Mouse (Mus musculus): ENCODE results near the gene Dus1l. TPM values are rescaled to one million over a fixed set of nuclear protein-coding genes. Genes with fewer than 3 reads are reported as not detected.
A peak's percentile ranks its signal among the peaks of the same experiment; 100 is the strongest.
"Not testable (repeated sequence)": the region's sequence is repeated elsewhere in the genome, so short reads cannot be mapped to it uniquely, and the experiment has no call there.

Dus1l gene
- polyA plus RNA-seq, 1 experiment, result 39.1 TPM

DNA sequence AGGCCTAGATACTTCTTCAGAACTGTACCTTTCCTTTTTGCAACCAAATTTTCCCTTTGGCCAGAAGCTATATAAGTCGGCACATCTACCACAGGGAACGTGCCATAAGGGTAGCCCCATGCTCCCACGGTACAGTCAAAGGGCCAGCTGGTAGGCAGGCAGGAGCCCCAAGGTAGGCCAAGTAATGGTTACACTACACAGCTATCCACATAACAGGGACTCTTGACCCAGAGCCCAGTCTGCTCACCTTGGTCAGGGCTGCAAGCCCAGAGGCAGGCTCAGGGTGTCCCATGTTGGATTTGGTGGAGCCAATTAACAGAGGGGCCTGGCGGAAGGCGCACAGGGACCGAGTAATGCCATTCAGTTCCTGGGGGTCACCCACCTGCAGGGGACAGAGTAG is 23.4 kb upstream of the Dus1l start:
- peak; percentile 17 for DNase-seq (ENCODE audit: low spot score)

DNA sequence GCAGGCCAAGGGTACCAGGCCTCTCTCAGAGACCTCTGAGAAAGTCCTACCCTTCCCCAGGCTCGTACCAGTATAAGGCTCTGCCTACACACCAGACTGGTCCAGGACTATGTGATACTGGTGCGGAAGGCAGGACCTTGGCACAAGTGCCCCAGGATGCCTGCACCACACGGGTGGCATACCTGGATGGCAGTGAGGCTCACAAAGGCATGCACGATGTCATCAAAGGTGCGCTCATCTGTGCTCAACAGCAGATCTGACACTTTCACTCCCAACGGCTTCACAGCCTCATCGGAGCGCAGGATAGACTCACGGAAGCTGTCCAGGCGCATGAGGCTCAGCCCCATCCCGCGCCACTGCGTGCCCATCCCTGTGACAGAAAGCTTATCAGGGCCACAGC is 22.0 kb upstream of the Dus1l start:
- DNase-seq (ENCODE audit: low spot score), result peak; percentile 19

DNA sequence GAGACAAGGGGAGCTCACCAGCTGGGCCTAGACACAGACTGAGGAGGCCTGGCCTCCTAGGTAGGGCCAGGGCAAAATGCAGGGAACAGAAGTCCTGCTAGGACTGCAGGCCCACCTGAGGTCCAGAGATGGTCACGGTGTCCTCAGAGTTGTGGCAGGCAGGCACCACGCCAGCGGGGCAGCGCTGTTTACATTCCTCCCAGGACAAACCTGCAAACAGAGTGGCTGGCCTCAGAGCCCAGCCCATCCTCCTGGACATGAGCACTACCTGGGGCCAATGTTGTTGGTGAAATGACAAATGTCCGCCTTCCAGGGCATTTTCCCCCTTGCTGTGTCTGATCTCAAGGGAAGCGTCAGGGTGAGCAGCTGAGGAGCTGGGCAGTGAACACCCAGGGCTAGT is 21.2 kb upstream of the Dus1l start:
- peak; percentile 21 for DNase-seq (ENCODE audit: low spot score)

DNA sequence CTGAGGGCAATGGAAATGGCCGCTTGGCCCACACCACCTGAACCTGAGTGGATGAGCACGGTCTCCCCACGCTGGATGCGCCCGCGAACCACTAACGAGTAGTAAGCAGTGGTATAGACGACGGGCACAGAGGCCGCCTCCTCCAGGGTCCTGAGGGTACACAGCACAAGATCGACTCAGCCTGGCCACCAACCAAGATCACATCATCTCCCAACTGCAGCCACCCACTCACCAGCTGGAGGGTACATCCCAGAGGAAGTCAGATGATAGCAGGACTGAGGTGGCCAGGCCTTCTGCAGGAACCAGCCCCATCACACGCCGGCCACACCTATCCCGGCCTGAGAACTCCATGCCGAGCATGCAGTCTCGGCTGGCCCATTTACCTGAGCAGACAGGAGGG is 15.9 kb upstream of the Dus1l start:
- DNase-seq (ENCODE audit: low spot score), result no peak

DNA sequence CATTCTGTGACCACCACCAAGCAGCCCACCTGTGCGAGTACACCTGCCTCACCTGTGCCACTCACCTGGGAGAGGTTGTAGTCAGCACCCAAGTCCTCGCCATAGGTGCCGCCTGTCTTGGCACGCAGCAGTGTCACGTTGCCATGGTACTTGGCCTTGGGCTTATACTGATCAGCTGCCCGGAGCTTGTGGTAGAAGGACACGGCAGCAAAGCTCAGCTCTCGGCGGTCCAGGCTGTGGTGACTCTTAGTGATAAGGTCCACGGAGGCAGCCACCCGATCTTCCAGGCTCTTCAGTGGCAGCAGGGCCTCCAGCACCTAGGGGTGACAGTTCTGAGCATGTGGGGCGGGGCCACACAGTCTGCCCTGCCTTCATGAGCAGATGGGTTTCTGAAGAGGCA is 11.8 kb upstream of the Dus1l start:
- no peak for DNase-seq (ENCODE audit: low spot score)

DNA sequence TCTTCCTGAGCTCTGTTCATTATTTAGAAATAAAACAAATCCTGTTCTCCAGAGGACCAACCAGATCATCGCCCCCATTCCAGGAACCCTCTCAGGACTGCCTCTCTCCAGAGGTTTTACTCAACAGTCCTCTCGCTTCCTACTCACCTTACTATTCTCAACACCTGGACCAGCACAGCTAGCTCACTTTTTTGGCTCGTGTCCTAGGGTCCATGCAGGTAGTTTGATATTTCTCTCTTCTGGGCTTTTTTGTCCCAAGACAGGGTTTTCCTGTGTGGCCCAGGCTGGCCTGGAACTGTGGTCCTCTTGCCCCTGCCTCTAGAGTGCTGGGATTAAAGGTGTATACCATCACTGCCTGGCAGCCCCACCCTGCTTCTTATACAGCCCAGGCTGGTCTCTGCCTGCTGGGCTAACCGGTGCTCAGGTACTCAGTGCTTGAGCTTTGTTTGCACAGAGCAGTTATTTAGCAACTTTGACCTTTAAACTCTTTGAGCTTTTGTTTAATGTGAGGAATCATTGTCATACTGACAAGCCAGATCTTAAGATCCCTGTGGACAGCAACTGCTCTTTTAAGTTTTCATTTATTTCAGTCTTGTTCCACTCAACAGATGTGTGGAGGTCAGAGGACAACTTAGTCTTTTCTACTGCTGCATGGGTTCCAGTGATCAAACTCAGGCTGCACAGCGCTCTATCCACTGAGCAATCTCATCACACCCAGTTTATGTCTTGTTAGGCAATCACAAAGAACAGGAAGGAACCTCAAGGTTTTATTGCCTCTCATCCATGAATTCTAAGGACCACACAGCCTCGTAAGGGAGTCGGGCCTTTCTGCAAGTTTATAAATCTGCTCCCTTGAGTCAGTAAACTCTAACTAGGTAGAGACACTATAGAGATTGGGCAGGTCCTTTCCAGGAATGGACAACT is 9.4 kb upstream of the Dus1l start:
- no peak for DNase-seq (ENCODE audit: low spot score)

DNA sequence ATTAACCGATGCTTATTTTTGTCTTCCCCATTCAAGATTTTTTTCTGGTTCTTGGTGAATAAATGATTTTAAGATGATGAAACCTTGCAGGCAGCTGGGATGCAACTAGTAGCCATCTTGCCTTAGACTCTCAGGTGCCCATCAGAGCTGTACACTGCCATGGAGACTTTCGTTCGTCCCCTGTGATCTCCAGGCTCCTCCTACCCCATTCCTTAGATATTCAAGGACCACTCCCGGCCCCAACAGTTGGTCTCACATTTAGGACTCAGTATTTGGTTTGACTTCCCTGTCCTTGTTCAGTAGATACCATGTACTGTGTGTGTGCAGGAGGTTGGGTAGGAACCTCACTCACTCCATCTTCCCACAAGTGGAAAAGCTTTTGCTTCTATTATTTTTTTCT is 8.6 kb upstream of the Dus1l start:
- DNase-seq (ENCODE audit: low spot score), result no peak

DNA sequence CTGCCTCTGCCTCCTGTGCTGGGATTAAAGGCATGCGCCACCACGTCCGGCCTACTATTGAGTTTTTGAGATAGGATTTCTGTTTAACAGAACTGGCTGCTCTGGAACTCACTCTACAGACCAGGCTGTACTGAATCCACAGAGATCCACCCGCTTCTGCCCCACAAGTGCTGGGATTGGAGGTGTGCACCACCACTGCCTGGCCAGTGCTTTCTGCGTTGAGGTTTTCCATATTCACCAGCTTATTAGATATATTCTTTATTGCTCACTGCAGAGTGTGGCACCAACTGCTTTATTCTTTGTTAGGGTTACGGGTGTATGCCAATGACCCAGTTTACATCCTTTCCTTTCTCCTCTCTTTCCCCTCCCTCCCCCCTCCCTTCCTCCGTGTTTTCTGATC is 8.1 kb upstream of the Dus1l start:
- DNase-seq (ENCODE audit: low spot score), result no peak

DNA sequence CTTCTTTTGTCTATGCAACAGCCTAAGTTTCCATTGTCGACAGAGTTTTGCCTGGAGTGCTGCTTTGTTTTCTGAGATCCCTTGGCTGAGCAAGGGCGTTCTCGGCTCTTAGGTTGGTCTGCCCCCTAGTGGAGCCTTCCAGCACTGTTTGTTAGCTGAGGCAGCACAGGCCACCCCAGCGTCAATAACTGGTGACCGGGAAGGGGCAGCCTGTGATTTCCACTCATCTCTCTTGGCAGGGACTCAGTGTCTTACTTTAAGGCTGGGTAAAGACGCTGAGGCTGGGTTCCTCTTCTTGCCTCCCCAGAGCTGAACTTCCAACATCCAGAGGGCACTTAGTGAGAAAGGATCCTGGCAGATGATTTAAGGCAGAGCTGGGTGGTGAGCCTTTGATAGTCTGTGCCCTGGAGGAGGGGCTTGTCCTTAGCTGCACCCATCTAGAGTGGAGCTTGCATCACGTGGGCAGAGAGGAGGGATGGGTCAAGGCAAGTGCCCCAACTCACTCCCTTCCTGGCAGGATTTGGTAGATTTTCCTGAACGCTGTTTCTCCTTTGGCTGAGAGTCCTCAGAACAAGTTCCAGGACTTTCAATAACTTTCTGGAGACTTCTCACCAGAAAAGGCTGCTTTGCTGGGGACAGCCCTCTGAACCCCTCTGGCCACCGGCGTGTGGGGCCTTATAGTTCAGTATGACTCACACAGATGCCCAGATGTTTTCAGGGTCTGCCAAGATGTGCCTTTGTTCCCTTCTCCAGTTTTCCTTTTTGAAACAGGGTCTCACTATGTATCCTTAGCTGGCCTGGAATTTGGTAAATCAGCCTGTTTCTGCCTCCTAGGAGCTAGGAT is 4.1 kb upstream of the Dus1l start:
- peak; percentile 69 for DNase-seq (ENCODE audit: low spot score)

DNA sequence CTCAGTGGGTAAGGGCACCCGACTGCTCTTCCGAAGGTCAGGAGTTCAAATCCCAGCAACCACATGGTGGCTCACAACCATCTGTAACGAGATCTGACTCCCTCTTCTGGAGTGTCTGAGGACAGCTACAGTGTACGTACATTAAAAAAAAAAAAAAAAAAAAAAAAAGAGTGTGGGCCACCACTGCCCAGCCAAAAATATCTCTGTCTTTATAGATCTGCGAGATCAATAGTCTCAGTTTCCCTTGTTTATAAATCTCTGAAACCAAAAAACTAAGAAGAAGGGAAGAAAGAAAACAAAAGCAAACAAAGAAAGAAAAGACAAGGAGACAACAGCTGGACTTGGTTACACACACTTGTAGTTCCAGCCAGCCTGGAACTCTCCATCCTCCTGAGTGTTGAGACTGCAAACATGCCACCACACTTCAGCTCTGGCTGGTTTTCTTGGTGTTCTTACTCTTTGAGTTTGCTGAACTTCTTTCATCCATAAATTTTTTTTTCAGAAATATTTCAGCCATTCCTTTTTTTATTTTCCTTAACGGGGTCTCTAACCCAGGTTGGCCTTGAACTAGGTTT is 3.2 kb upstream of the Dus1l start:
- no peak for DNase-seq (ENCODE audit: low spot score)

DNA sequence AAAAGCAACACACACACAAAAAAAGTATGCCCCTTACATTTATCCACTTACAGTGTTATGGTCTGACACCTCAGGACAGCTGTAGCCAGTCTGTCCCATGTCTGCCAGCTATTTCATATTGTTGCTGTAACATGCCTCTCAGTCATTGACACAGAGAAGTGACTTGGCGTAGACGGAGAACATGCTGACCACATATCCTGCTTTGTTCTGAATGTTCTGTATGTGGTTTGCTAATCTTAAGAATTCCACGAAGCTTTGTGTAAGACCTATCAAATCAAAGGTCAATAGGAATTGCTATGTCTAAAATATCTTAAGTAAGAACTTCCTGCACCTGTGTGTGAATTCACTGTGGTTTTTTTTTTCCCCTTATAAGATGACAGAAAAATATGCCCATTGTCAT is 2.0 kb upstream of the Dus1l start:
- no peak for DNase-seq (ENCODE audit: low spot score)

DNA sequence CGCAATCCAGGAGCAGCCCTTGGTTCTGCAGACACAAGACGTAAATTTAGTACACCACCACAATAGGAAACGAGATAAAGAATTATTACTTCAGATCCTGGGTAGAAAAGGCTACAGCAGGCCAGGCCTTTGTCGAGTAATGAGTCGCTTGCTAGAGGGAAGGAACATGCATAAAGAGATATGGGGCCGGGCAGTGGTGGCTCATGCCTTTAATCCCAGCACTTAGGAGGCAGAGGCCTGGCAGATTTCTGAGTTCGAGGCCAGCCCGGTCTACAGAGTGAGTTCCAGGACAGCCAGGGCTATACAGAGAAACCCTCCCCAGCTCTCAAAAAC is 377 bp upstream of the Dus1l start:
- no peak for DNase-seq (ENCODE audit: low spot score)

DNA sequence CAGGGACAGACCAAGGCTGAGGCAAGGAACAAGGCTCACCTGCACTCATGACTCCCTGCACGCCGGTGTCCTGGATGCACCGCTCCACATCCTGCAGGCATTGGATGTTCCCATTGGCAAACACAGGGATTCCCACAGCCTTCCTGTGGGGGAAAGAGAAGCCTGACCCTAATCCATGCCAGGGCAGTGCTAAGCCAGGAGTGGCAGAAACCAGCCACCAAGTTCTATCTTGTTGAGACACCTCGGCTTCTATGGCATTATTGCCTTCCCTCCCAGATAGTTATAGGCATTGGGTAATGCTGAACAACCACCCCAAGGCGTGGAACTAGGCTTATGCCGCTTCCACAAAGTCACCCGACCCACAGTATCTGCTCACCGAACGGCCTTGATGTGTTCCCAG is 3.6 kb downstream of the Dus1l start:
- DNase-seq (ENCODE audit: low spot score), result no peak

DNA sequence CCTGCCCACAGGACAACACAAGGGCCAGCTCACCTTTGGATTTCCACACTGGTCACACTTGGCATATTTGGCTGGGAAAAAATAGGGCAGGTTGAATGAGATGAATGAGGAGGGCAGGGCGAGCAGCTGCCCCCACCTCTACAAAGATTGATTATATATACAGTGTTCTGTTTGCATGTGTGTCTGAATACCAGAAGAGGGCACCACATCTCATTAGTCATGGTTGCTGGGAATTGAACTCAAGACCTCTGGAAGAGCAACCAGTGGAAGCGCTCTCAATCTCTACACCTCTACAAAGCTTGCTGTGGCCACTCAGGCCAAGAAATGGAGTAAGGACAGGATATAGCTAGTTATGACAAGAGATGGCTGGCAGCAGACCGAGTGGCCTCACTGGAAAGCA is 6.4 kb downstream of the Dus1l start:
- DNase-seq (ENCODE audit: low spot score), result no peak

DNA sequence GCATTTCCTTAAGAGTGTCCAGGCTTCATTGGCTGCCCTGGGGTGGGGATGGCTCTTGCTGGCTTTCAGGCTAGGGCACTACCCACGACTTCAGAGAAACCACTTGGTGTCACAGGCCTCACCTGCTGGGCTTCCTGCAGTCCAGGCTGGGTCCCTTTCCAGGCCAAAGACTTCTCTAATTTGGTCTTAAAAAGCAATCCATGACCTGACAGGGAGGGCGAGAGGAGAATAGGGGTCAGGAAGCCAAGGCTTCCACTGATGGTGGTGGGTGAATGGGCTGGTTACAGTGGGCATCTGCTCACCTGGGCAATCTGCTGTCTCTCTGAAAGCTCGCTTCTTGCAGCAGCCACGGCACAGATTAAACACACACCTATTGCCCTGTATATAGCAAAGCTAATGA is 6.8 kb downstream of the Dus1l start:
- DNase-seq (ENCODE audit: low spot score), result no peak

DNA sequence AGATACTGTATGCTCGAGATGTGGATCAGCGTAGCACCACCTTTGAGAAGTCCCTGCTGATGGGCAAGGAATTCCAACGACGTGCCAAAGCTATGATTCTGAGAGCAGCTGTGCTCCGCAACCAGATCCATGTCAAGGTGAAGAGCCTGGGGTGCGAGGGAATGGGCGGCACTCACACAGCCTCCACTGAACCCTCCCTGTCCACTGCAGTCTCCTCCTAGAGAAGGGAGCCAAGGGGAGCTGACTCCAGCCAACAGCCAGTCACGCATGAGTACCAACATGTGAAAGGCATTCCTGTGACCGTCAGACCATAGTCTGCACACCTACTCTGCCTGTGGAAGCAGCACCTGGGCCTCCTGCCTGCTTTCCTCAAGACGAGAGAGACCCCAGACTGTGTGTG is 7.7 kb downstream of the Dus1l start:
- not testable (repeated sequence) for DNase-seq (ENCODE audit: low spot score)

DNA sequence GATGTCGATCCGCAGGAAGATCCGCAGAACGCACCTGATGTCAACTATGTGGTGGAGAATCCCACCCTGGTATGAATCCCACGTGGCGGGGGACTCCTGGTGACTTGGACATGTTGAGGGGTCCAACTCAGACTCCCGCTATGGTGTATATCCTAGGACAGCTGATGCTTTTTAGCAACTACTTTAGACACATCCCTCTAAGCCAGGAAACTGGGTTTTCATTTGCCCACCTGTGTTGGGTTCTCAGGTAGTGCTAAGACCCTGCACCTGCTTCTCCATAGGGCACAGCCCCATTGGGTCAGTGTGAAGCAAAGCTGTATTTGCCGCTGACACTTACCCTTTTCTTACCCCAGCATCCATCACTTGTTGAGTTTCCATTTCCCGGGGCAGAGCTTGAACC is 11.1 kb downstream of the Dus1l start:
- DNase-seq (ENCODE audit: low spot score), result no peak

DNA sequence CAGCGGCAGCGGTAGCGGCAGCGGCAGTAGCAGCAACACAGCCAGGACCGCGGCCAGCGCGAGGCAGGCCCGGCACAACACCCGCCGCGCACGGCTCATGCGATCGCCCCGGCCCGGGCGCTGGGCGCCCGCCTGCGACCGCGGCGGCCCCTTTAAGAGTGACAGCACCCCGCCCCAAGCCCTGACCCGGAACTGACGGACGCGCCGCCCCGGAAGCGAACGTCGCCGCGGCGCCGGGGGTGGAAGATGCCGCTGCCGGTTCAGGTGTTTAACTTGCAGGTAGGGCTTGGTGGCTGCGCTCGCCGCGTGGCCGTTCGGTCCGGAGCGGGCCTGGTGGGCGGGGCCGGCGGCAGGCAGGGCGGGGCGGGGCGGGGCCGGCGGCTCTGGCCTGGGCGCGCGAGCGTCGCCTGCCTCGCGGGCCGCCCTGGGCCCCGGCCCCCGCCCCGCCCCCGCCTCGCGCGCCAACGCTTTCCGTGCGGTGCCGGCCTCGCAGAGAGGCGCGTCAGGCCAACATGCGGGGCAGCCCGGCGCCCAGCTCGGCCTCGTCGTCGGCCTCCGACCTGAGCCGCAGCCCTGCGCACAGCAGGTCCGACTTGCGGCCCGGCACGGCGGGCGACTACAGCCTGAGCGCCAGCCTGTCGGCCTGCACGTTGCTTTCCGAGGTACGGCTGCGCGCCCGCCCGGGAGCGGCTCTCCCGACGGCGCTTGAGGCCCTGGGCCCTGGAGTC is 12.0 kb downstream of the Dus1l start, which contains the start of the genes Rfng and Gps1:
TSS of gene Rfng (minus strand) at position 144 of the 728 bp plus-strand sequence.
TSS of gene Gps1 (plus strand) at position 209 of the 728 bp plus-strand sequence.
- DNase-seq (ENCODE audit: low spot score), result peak; percentile 82

DNA sequence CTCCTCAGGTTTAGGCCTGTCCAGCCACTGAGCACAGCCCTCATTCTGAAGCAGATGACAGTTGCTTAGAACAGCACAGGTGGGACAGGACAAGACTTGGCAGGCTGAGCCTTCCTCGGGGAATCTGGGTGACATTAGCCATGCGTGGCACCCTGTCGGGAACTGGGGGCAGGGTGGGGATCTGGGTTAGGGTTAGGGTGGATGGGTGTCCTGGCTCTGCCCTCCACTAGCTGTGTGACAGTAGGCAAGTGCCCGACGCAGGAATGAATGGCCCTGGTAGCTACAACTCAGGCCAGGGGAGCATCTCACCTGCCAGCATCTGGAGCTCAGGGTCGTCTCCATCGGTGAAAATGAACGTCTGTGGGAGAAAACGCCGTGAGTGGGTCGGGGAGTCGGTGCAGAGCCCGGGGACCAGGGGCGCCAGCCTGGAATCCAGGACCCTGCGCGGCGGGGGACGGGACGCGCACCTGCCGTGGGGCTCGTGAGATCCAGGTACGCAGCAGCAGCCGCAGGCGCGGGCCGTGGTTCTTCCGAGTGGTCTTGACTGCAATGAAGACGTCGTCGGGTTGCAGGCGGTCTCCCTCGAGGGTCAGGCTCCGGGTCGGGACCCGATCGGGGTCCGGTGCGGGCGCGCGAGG is 12.7 kb downstream of the Dus1l start:
- no peak for DNase-seq (ENCODE audit: low spot score)

DNA sequence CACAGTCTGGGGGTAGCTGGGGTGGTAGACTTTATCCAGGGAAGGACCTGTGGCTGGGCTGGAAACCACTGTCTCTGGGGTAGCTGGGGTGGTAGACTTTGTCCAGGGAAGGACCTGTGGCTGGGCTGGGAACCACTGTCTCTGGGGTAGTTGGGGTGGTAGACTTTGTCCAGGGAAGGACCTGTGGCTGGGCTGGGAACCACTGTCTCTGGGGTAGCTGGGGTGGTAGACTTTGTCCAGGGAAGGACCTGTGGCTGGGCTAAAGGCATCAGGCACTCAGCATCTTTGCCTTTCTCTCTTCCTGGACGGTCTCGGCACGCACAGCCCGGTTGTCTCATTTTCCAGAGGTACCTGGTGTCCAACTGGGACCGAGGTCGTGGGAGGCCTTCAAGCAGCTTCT is 14.8 kb downstream of the Dus1l start:
- not testable (repeated sequence) for DNase-seq (ENCODE audit: low spot score)

DNA sequence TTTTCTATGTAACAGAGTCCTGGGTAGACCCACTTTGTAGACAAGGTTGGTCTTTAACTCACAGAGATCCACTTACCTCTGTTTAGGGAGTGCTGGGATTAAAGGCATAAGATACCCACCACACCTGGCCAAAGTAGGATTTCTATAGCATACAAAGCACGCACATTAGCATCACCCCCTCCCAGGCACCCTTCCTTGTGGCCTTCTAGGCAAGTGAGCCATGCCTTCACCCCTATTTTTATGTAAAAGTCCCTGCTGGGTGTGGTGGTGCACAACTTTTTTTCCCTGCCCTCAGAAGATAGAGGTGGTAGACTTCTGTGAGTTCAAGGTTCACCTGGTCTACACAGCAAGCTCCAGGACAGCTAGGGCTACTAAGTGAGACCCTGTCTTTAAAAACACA is 16.3 kb downstream of the Dus1l start:
- DNase-seq (ENCODE audit: low spot score), result no peak
